Mouse (Mus musculus): ENCODE measurements around the gene Ptger4.

Gene Ptger4

GRCm38 (mm10) chr15:5165121-5165773, 78.7 kb downstream of the Ptger4 start:
- no peak for DNase-seq (ENCODE audit: low read depth, low spot score)

- no peak for DNase-seq (ENCODE audit: low read depth, low spot score)
These were observed 85.2 kb downstream of the Ptger4 start for GRCm38 (mm10) chr15:5158827-5159226.

DNA sequence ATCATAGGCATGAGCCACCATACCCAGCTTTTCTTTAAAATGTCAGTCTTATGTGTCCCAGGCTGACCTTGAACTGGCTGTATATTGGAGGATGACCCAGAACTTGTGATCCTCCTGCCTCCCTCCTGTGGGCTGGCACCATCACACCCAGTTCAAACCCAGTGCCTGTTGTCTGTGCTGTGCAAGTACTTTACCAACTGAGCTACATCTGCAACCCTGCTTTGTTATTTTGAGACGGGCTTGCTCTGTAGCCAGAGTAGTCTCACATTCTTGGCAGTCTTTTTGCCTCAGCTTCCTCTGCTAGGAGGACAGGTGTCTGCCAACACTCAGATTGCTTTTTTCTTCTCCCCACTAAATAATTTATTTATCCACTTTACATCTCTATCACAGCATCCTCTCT, 86.6 kb downstream of the Ptger4 start:
- DNase-seq (ENCODE audit: low read depth, low spot score) = no peak
